Mouse (Mus musculus): ENCODE measurements around the gene Rab5c. TPM values are rescaled to one million over a fixed set of nuclear protein-coding genes. Genes with fewer than 3 reads are reported as not detected.

Rab5c gene
- 183 and 200 TPM in 2 replicates for polyA plus RNA-seq (2012; rRNA removed)

- Histone ChIP-seq H3K4me3 (ENCODE audit: extremely low read depth, insufficient read depth, insufficient read length) (peak within 1 kb of the TSS; percentile 75), H3K36me3 (ENCODE audit: control insufficient read depth, insufficient read depth, low read length) (no peaks in the 10 kb centered on the region), H3K4me1 (ENCODE audit: control insufficient read depth, insufficient read depth, insufficient read length) (peaks cover 18% of the 10 kb centered on the region; the same call in 1 of the 2 replicates), H3K27me3 (ENCODE audit: control insufficient read depth, insufficient read depth, low read length) (no peaks in the 10 kb centered on the region), H3K27ac (ENCODE audit: insufficient read depth, low read length) (peak within 1 kb of the TSS; percentile 76)
- TF ChIP-seq POLR2A (IDR thresholded peaks at IDR 0.05; ENCODE audit: low read depth, low read length) (peak; percentile 39; the same call in 1 of the 2 replicates), CTCF (IDR thresholded peaks at IDR 0.05; ENCODE audit: extremely low read depth, insufficient read depth, insufficient read length, insufficient replicate concordance) (no peak)
- peak; percentile 98 to 99 for DNase-seq (ENCODE audit: low read depth in 1 of 2, low spot score in 2 of 2)
- WGBS = under 1% methylated on average over 39 of the region's 39 CpGs
Measured at GRCm38 (mm10) chr11:100738066-100738604, at the start of gene Rab5c. TSS of gene Rab5c (minus strand) at chr11:100738215.

- Histone ChIP-seq H3K27me3 (ENCODE audit: control insufficient read depth, insufficient read depth, low read length) (no peaks in the 10 kb centered on the region), H3K4me1 (ENCODE audit: control insufficient read depth, insufficient read depth, insufficient read length) (no peaks in the 10 kb centered on the region), H3K36me3 (ENCODE audit: control insufficient read depth, insufficient read depth, low read length) (peaks cover 38% of the 10 kb centered on the region), H3K27ac (ENCODE audit: insufficient read depth, low read length) (no peak overlapping the region), H3K4me3 (ENCODE audit: extremely low read depth, insufficient read depth, insufficient read length) (no peak overlapping the region)
- DNase-seq (ENCODE audit: low read depth in 1 of 2, low spot score in 2 of 2) = no peak
- WGBS = 94% methylated on average over 2 of the region's 2 CpGs
- no peak for TF ChIP-seq POLR2A (IDR thresholded peaks at IDR 0.05; ENCODE audit: low read depth, low read length)
- no peak for TF ChIP-seq CTCF (IDR thresholded peaks at IDR 0.05; ENCODE audit: extremely low read depth, insufficient read depth, insufficient read length, insufficient replicate concordance)
Measured at GRCm38 (mm10) chr11:100785774-100786173, 47.8 kb upstream of the Rab5c start.

GRCm38 (mm10) chr11:100784286-100784685, 46.3 kb upstream of the Rab5c start:
- Histone ChIP-seq H3K36me3 (ENCODE audit: control insufficient read depth, insufficient read depth, low read length) (peaks cover 34% of the 10 kb centered on the region), H3K27me3 (ENCODE audit: control insufficient read depth, insufficient read depth, low read length) (no peaks in the 10 kb centered on the region), H3K4me3 (ENCODE audit: extremely low read depth, insufficient read depth, insufficient read length) (no peak overlapping the region), H3K27ac (ENCODE audit: insufficient read depth, low read length) (no peak overlapping the region), H3K4me1 (ENCODE audit: control insufficient read depth, insufficient read depth, insufficient read length) (no peaks in the 10 kb centered on the region)
- TF ChIP-seq CTCF (IDR thresholded peaks at IDR 0.05; ENCODE audit: extremely low read depth, insufficient read depth, insufficient read length, insufficient replicate concordance) (no peak), POLR2A (IDR thresholded peaks at IDR 0.05; ENCODE audit: low read depth, low read length) (no peak)
- WGBS = 91% methylated on average over 8 of the region's 8 CpGs
- no peak for DNase-seq (ENCODE audit: low read depth in 1 of 2, low spot score in 2 of 2)

- no peaks in the 10 kb centered on the region for H3K27me3 ChIP-seq (ENCODE audit: control insufficient read depth, insufficient read depth, low read length)
- H3K4me1 ChIP-seq (ENCODE audit: control insufficient read depth, insufficient read depth, insufficient read length) = no peaks in the 10 kb centered on the region
- peaks cover 32% of the 10 kb centered on the region for H3K36me3 ChIP-seq (ENCODE audit: control insufficient read depth, insufficient read depth, low read length)
- no peak overlapping the region for H3K4me3 ChIP-seq (ENCODE audit: extremely low read depth, insufficient read depth, insufficient read length)
- 92% methylated on average over 13 of the region's 13 CpGs for WGBS
- DNase-seq (ENCODE audit: low read depth in 1 of 2, low spot score in 2 of 2) = no peak
- TF ChIP-seq CTCF (IDR thresholded peaks at IDR 0.05; ENCODE audit: extremely low read depth, insufficient read depth, insufficient read length, insufficient replicate concordance) (no peak), POLR2A (IDR thresholded peaks at IDR 0.05; ENCODE audit: low read depth, low read length) (no peak)
- no peak overlapping the region for H3K27ac ChIP-seq (ENCODE audit: insufficient read depth, low read length)
Measured at GRCm38 (mm10) chr11:100782568-100782967, 44.6 kb upstream of the Rab5c start.

GRCm38 (mm10) chr11:100781763-100782475, 43.9 kb upstream of the Rab5c start:
- Histone ChIP-seq H3K4me3 (ENCODE audit: extremely low read depth, insufficient read depth, insufficient read length) (no peak overlapping the region), H3K27me3 (ENCODE audit: control insufficient read depth, insufficient read depth, low read length) (no peaks in the 10 kb centered on the region), H3K27ac (ENCODE audit: insufficient read depth, low read length) (no peak overlapping the region), H3K4me1 (ENCODE audit: control insufficient read depth, insufficient read depth, insufficient read length) (no peaks in the 10 kb centered on the region), H3K36me3 (ENCODE audit: control insufficient read depth, insufficient read depth, low read length) (peaks cover 32% of the 10 kb centered on the region)
- WGBS = 90% methylated on average over 15 of the region's 15 CpGs
- TF ChIP-seq POLR2A (IDR thresholded peaks at IDR 0.05; ENCODE audit: low read depth, low read length) = no peak
- no peak for TF ChIP-seq CTCF (IDR thresholded peaks at IDR 0.05; ENCODE audit: extremely low read depth, insufficient read depth, insufficient read length, insufficient replicate concordance)
- no peak for DNase-seq (ENCODE audit: low read depth in 1 of 2, low spot score in 2 of 2)

GRCm38 (mm10) chr11:100780247-100780646, 42.2 kb upstream of the Rab5c start:
- H3K4me1 ChIP-seq (ENCODE audit: control insufficient read depth, insufficient read depth, insufficient read length) = no peaks in the 10 kb centered on the region
- H3K4me3 ChIP-seq (ENCODE audit: extremely low read depth, insufficient read depth, insufficient read length) = no peak overlapping the region
- no peak for TF ChIP-seq CTCF (IDR thresholded peaks at IDR 0.05; ENCODE audit: extremely low read depth, insufficient read depth, insufficient read length, insufficient replicate concordance)
- no peak for TF ChIP-seq POLR2A (IDR thresholded peaks at IDR 0.05; ENCODE audit: low read depth, low read length)
- no peaks in the 10 kb centered on the region for H3K27me3 ChIP-seq (ENCODE audit: control insufficient read depth, insufficient read depth, low read length)
- no peak overlapping the region for H3K27ac ChIP-seq (ENCODE audit: insufficient read depth, low read length)
- peaks cover 28% of the 10 kb centered on the region for H3K36me3 ChIP-seq (ENCODE audit: control insufficient read depth, insufficient read depth, low read length)
- WGBS = 94% methylated on average over 8 of the region's 8 CpGs
- DNase-seq (ENCODE audit: low read depth in 1 of 2, low spot score in 2 of 2) = no peak

- H3K27me3 ChIP-seq (ENCODE audit: control insufficient read depth, insufficient read depth, low read length) = no peaks in the 10 kb centered on the region
- no peak overlapping the region for H3K4me3 ChIP-seq (ENCODE audit: extremely low read depth, insufficient read depth, insufficient read length)
- TF ChIP-seq CTCF (IDR thresholded peaks at IDR 0.05; ENCODE audit: extremely low read depth, insufficient read depth, insufficient read length, insufficient replicate concordance) (no peak), POLR2A (IDR thresholded peaks at IDR 0.05; ENCODE audit: low read depth, low read length) (no peak)
- no peak for DNase-seq (ENCODE audit: low read depth in 1 of 2, low spot score in 2 of 2)
- H3K4me1 ChIP-seq (ENCODE audit: control insufficient read depth, insufficient read depth, insufficient read length) = no peaks in the 10 kb centered on the region; the same call in 1 of the 2 replicates
- H3K36me3 ChIP-seq (ENCODE audit: control insufficient read depth, insufficient read depth, low read length) = peaks cover 21% of the 10 kb centered on the region
- WGBS = 87% methylated on average over 3 of the region's 3 CpGs
- no peak overlapping the region for H3K27ac ChIP-seq (ENCODE audit: insufficient read depth, low read length)
Measured at GRCm38 (mm10) chr11:100778069-100778468, 40.1 kb upstream of the Rab5c start.
